Mouse (Mus musculus) forelimb bud, embryonic 11.5 days (tissue): ENCODE data around the gene Gm49342.
"Not testable (repeated sequence)": the region's sequence is repeated elsewhere in the genome, so short reads cannot be mapped to it uniquely, and the experiment has no call there.

Experiments used
- DNase-seq: peaks from one replicate; pipeline ENCODE4 v3.0.0-alpha.2; 2012; ENCODE audit warnings: low read depth, low spot score

The Gm49342 gene

GRCm38 (mm10) chr14:50936649-50937048, 7.7 kb upstream of the Gm49342 start:
- no peak for DNase-seq

DNA sequence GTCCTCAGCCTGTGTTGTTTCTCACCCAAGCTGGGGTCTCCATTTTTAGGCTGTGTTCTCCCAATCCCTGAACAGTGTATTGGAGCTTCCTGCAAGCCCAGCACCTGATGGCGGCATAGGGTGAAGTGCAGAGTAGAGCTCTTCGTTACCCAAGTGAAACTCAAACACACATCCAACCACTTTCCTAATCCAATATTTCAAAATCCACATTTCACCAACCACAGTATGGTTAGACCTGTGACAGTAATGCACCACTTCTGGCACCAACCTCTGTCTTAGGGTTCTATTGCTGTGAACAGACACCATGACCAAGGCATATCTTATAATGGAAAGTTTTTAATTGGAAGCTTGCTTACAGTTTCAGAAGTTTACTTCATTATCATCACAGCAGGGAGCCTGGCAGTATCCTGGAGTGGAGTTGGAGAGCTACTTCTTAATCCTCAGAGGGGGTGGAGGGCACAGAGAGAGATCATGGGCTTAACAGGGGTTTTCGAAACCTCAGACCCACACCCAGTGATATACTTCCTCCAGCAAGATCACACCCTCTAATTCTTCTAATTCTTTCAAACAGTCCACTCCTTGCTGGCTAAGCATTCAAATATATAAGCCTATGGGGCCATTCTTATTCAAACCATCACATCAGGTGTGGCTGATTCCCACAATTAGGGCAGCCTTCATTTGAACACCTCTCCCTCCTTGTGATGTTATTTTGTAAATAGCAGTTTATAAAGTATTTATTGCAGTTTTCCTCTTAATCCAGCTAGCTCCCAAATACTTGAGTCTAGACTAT, 6.0 kb upstream of the Gm49342 start:
- no peak for DNase-seq

DNA sequence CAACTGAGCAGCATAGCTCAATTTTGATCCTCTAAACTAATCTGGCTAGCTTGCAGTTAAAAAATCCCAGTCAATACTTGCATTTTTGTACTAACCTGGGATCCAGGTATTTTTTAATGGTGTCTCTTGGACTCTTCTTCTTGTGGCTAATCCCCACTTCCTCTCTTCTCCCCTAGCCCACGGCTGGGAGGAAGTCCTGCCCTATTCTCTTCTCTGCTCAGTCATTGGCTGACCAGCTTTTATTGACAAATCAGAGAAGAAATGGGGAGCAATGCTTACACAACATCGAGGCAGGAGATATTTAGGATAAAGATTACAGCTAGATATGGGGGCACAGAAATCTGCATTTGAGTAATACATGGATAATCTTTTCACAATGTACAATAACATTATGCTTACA, 5.4 kb upstream of the Gm49342 start:
- DNase-seq, result no peak

DNA sequence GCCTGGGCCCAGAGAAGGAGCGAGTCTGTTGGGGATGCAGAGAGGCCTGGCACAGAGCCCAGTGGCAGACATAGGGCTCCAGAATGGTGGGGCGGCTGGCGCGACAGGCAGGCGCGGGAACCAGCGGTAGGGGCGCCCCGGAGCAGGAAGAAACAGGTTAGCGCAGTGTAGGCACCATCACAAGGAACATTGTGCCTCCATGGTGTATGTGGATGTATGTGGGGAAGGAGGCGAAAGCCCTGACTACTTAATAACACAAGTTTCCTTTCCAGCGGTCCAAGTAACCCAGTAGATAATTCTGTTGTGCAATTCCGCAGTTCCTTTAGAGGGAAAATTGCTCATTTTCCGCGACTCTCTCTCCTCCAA, 334 bp downstream of the Gm49342 start:
- DNase-seq, result not testable (repeated sequence)

DNA sequence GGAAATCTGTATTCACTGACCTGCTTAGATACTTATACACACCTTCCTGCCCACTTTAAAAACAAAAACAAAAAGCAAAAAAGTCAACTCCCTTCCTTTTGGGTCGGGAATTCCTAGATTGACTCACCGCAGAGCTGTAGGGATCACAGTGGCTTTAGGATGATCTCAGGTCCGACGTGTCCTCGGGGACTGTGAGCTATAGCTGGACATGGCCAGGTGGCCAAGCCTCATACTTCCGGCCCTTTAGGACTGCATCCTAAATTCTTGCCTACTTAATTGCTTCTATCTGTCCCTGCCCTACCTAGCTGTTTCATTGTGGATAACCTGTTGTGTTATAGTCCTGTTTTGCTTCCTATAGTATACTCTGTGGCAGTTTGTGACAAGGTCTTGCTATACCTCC, 764 bp downstream of the Gm49342 start:
- not testable (repeated sequence) for DNase-seq

GRCm38 (mm10) chr14:50945526-50945925, 1.2 kb downstream of the Gm49342 start:
- DNase-seq, result not testable (repeated sequence)

DNA sequence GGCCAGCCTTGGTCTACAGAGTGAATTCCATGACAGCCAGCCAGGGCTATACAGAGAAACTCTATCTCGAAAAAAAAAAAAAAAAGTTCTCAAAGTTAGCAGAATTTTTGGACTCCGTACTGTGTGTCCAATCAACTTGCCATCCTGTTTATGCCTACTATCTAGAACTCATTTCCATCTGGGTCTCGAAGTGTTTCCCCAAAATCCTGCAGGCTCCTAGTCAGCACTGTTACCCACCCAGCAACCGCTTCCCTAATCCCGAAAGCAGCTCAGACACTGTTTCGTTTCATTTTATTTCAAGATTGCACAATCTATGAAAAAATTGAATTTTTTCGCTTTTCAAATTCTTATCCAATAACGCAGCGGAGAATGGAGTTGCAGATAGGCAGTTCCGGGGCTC, 11.2 kb downstream of the Gm49342 start:
- no peak for DNase-seq

GRCm38 (mm10) chr14:50955942-50956508, 11.7 kb downstream of the Gm49342 start, which contains the start of gene Pnp2:
Gene Pnp2 (plus strand): TSS chr14:50955992.
- DNase-seq, result not testable (repeated sequence)

GRCm38 (mm10) chr14:50956724-50957123, 12.4 kb downstream of the Gm49342 start:
- not testable (repeated sequence) for DNase-seq

- not testable (repeated sequence) for DNase-seq
These were observed 12.8 kb downstream of the Gm49342 start for GRCm38 (mm10) chr14:50957146-50957545.

GRCm38 (mm10) chr14:50958289-50958995, 14.1 kb downstream of the Gm49342 start:
- not testable (repeated sequence) for DNase-seq

- DNase-seq, result no peak
These were observed 24.1 kb downstream of the Gm49342 start for GRCm38 (mm10) chr14:50968216-50968980.

GRCm38 (mm10) chr14:50969041-50969440, 24.7 kb downstream of the Gm49342 start:
- DNase-seq, result no peak

- no peak for DNase-seq
These were observed 25.5 kb downstream of the Gm49342 start for GRCm38 (mm10) chr14:50969558-50970544.

DNA sequence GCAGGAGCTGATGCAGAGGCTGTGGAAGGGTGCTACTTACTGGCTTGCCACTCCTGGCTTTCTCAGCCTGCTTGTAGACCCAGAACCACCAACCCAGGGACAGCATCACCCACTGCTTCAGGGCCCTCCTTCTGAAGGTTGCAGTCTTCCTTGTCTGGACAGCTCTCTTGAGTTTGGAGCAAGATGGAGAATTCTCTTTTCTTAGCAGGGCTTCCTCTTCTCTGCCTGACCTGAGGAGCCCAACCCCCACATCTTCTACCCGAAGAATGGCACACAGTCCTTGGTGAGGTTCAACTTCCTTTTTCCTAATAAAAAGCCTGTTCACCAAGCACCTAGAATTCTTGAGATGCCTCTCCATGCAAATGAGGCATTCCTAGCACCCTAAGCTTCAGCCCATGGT, 26.5 kb downstream of the Gm49342 start:
- DNase-seq, result no peak

GRCm38 (mm10) chr14:50973054-50973453, 28.7 kb downstream of the Gm49342 start:
- not testable (repeated sequence) for DNase-seq

DNA sequence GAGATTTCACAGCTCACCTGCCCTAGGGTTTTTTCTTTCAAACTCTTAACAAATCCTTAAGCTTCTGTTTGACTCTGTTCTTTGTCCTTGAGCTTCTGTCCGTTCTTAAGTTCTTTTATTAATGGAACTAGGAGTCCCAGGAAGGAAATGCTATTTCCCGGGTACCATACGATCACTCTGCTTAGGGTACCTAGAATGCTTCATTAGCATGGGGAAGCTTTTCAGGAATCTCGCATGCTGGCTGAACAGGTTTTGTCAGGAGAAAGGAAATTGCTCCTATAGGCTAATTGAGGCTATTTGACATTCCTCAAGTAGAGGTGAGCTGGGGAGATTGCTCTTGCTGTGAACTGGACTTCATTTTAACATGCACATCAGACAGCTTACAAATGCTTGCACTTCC, 29.4 kb downstream of the Gm49342 start:
- DNase-seq, result no peak

DNA sequence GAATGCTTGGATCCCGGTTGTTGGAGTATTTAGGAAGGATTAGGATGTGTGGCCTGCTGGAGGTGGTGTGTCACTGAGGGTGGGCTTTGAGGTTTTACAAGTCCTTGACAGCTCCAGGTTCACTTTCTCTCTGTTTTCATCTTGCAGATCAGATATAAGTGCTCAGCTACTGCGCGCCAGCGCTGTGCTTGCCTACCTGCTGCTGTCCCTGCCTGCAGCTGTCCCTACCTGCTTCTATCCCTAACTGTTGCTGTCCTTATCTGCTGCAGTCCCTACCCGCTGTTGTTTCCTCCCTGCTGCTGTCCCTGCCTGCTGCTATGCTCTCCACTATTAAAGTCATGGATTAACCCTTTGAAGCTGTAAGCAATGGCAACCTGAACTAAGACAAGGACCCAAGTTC, 30.7 kb downstream of the Gm49342 start:
- DNase-seq, result no peak

DNA sequence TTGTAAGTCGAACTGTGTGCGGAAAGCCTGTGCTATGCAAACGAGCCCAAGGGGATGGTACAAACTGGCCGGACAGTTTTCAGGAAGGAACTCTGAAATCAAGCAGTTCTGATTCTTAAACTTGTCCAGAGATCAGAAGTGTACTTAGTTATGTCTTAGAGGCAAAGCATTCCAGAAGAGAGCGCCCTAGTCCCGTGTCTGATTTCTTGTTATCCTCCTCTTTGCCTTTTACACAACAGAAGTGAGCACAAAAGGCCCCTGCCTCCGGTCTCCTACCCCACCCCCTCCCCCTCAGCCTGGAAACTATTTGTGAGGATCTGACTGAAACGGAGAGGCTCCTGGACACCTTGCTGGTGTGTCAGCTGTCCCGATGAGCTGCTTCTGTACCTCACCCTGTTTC, 32.4 kb downstream of the Gm49342 start:
- DNase-seq, result no peak

DNA sequence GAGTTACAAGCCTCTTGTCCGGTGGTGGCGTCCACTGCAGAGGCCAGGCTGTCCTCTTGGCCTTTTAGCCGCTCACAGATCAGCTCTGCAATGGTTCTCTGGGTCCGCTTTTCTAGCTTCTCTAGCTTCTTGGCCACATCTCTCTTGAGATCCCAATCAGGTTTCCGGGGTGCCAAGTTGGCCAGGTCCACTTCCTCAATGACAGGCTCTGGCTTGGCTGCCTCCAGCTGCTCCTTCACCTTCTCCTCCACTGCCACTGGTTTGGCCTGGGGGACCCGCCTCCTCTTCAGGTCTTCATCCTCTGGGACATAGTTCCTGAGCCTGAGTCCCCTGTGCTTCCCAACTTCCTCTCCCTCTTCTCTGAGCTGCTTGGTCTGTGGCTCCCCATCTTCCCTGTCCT, 34.1 kb downstream of the Gm49342 start:
- DNase-seq, result not testable (repeated sequence)

DNA sequence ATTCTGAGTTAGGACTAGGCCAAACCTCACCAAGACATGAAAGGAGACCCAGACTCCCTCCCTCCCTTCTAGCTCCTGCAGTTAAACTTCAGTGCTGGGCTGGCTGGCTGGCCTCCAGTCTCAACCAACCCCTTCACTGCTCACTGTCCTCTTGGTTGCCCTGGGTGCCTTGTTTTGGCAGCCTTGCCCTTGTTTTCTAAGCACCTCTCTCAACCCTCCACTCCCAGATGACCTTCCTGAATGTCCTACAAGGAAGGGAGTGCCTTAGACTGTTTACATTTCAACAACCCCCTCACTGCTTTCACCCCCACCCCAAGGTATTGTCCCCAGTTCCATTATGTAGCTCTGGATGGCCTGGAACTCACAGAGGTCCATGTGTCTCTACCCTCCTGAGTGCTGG, 35.3 kb downstream of the Gm49342 start:
- DNase-seq, result no peak
